Mouse (Mus musculus): ENCODE results near the gene Kitl. TPM values are rescaled to one million over a fixed set of nuclear protein-coding genes. Genes with fewer than 3 reads are reported as not detected.

Kitl gene
- polyA plus RNA-seq, 1 experiment from 2014 or later = 60.4 TPM

GRCm38 (mm10) chr10:100054006-100054405 is 38.6 kb downstream of the Kitl start:
- Histone ChIP-seq H3K9me3 (ENCODE audit: low read depth, low read length) (no peaks in the 10 kb centered on the region), H3K27ac (ENCODE audit: low read depth) (no peak overlapping the region), H3K4me3 (ENCODE audit: low read depth, low read length) (no peak overlapping the region), H3K36me3 (ENCODE audit: insufficient read depth) (no peaks in the 10 kb centered on the region), H3K27me3 (ENCODE audit: insufficient read depth, low read length) (no peaks in the 10 kb centered on the region), H3K9ac (no peak overlapping the region), H3K4me2 (no peak overlapping the region), H3K4me1 (ENCODE audit: insufficient read depth) (peaks cover 8% of the 10 kb centered on the region)
- no peak for TF ChIP-seq CTCF (IDR thresholded peaks at IDR 0.05; ENCODE audit: low read depth)
- peak; percentile 45; the same call in 1 of the 2 replicates for ATAC-seq (ENCODE audit: insufficient read depth)
- 57% methylated on average over 3 of the region's 3 CpGs for WGBS
- peak; percentile 92 for DNase-seq

DNA sequence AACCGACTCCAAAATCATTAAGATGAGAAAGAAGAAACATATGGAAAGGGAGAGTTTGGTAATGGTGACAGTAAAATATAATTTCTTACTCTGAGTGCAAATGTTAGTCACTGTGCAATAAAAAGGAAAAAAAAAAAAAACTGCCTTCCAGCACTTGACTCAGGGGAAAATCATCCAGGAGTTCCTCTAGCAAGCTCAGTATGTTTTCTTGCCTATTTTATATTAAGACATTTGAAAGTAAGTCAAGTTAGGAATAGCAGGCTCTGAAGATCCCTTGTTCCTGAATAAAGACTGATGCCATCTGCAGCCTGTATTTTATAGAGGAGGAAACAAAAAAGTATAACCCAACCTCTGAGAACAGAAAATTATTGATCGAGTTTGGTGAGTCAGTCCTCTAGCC is 39.7 kb downstream of the Kitl start:
- Histone ChIP-seq H3K4me2 (no peak overlapping the region), H3K4me1 (ENCODE audit: insufficient read depth) (peaks cover 3% of the 10 kb centered on the region; the same call in 1 of the 2 replicates), H3K36me3 (ENCODE audit: insufficient read depth) (no peaks in the 10 kb centered on the region), H3K27ac (ENCODE audit: low read depth) (no peak overlapping the region), H3K4me3 (ENCODE audit: low read depth, low read length) (no peak overlapping the region), H3K9me3 (ENCODE audit: low read depth, low read length) (no peaks in the 10 kb centered on the region), H3K9ac (no peak overlapping the region), H3K27me3 (ENCODE audit: insufficient read depth, low read length) (no peaks in the 10 kb centered on the region)
- WGBS = 84% methylated on average over 2 of the region's 2 CpGs
- DNase-seq (no peak), ATAC-seq (ENCODE audit: insufficient read depth) (no peak)
- no peak for TF ChIP-seq CTCF (IDR thresholded peaks at IDR 0.05; ENCODE audit: low read depth)

DNA sequence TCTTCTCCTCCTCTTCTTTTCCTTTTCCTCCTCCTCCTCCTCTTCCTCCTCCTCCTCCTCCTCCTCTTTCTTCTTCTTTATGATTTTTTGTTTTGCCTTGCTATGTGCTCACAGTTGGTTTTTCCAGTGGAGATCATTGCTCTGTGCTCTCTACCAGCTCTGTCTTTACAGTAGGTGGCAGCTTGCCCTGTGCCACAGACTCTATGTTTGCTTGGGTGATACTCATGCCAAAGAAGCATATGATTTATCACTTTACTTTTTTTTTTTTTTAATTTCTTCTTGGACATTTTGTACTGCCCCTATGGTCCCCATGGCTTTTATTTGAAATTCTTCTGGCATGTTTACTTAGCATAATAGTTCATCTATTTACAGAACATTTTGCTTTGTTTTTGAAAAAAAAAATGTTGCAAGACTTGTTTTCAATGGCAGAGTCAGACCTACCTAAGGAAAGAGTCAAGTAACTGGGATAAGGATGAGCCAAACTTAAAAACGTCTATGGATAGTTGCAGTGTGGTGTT is 41.7 kb downstream of the Kitl start:
- ATAC-seq (ENCODE audit: insufficient read depth) (no peak), DNase-seq (no peak)
- no peak for TF ChIP-seq CTCF (IDR thresholded peaks at IDR 0.05; ENCODE audit: low read depth)
- no peaks in the 10 kb centered on the region for H3K9me3 ChIP-seq (ENCODE audit: low read depth, low read length)
- no peak overlapping the region for H3K4me3 ChIP-seq (ENCODE audit: low read depth, low read length)
- no peak overlapping the region for H3K9ac ChIP-seq
- no peaks in the 10 kb centered on the region for H3K27me3 ChIP-seq (ENCODE audit: insufficient read depth, low read length)
- no peaks in the 10 kb centered on the region; the same call in 1 of the 2 replicates for H3K4me1 ChIP-seq (ENCODE audit: insufficient read depth)
- WGBS = 53% methylated on average over 1 of the region's 1 CpGs
- no peak overlapping the region for H3K27ac ChIP-seq (ENCODE audit: low read depth)
- no peak overlapping the region for H3K4me2 ChIP-seq
- H3K36me3 ChIP-seq (ENCODE audit: insufficient read depth) = no peaks in the 10 kb centered on the region

DNA sequence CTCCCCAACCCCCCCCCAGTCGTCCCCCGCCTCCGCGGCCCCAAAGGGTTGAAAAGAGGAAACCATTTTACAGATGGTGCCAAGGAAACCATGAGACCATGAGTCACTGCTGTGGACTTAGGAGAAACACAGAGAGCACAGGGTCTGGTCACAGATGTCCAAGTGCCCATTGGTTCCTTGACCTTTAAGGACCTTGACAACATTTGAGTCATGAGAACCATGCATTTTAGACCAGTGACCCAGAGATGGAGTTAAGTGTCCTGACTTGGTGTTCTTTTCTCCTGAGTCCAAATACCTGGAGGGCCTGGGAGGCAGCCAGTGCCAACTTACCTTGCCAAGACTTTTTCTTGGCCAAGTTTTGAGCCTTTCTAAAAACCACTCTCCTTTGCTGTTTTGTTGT is 43.9 kb downstream of the Kitl start:
- Histone ChIP-seq H3K4me1 (ENCODE audit: insufficient read depth) (no peaks in the 10 kb centered on the region; the same call in 1 of the 2 replicates), H3K9me3 (ENCODE audit: low read depth, low read length) (no peaks in the 10 kb centered on the region), H3K27me3 (ENCODE audit: insufficient read depth, low read length) (no peaks in the 10 kb centered on the region), H3K4me3 (ENCODE audit: low read depth, low read length) (no peak overlapping the region), H3K4me2 (no peak overlapping the region), H3K9ac (no peak overlapping the region), H3K36me3 (ENCODE audit: insufficient read depth) (no peaks in the 10 kb centered on the region), H3K27ac (ENCODE audit: low read depth) (no peak overlapping the region)
- DNase-seq (no peak), ATAC-seq (ENCODE audit: insufficient read depth) (no peak)
- TF ChIP-seq CTCF (IDR thresholded peaks at IDR 0.05; ENCODE audit: low read depth) = no peak
- 96% methylated on average over 4 of the region's 4 CpGs for WGBS

GRCm38 (mm10) chr10:100065529-100066301 is 50.3 kb downstream of the Kitl start:
- Histone ChIP-seq H3K4me3 (ENCODE audit: low read depth, low read length) (no peak overlapping the region), H3K4me1 (ENCODE audit: insufficient read depth) (0 out of 2 replicates have a peak, but pooled peaks cover 4% of the 10 kb centered on the region), H3K36me3 (ENCODE audit: insufficient read depth) (no peaks in the 10 kb centered on the region), H3K4me2 (no peak overlapping the region), H3K9me3 (ENCODE audit: low read depth, low read length) (no peaks in the 10 kb centered on the region), H3K27me3 (ENCODE audit: insufficient read depth, low read length) (no peaks in the 10 kb centered on the region), H3K27ac (ENCODE audit: low read depth) (no peak overlapping the region), H3K9ac (no peak overlapping the region)
- no peak for ATAC-seq (ENCODE audit: insufficient read depth)
- TF ChIP-seq CTCF (IDR thresholded peaks at IDR 0.05; ENCODE audit: low read depth) = no peak
- DNase-seq = no peak
- 56% methylated on average over 12 of the region's 12 CpGs for WGBS

GRCm38 (mm10) chr10:100066374-100066773 is 50.9 kb downstream of the Kitl start:
- no peak overlapping the region for H3K4me3 ChIP-seq (ENCODE audit: low read depth, low read length)
- H3K4me1 ChIP-seq (ENCODE audit: insufficient read depth) = 0 out of 2 replicates have a peak, but pooled peaks cover 4% of the 10 kb centered on the region
- no peak for TF ChIP-seq CTCF (IDR thresholded peaks at IDR 0.05; ENCODE audit: low read depth)
- no peak overlapping the region for H3K4me2 ChIP-seq
- DNase-seq (no peak), ATAC-seq (ENCODE audit: insufficient read depth) (no peak)
- H3K27ac ChIP-seq (ENCODE audit: low read depth) = no peak overlapping the region
- no peaks in the 10 kb centered on the region for H3K27me3 ChIP-seq (ENCODE audit: insufficient read depth, low read length)
- WGBS = 80% methylated on average over 7 of the region's 7 CpGs
- no peaks in the 10 kb centered on the region for H3K36me3 ChIP-seq (ENCODE audit: insufficient read depth)
- H3K9ac ChIP-seq = no peak overlapping the region
- H3K9me3 ChIP-seq (ENCODE audit: low read depth, low read length) = no peaks in the 10 kb centered on the region

DNA sequence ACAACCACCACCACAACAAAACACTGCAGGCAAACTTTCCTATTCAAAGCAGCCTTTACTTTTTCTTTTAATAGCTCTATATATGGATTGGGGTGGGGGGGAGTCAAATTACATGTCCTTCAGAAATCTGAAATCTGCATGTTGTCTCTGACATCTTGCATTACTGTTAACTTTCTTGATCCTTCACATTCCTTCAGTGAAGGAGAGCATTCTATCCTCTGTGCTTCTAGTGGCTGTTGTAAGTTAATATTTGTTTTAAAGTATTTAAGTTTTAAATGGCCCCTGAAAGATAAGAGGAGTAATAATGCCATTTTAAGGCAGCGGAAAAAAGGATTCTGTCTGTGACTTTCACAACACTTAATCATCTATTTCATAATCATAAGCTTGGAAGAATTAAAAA is 57.2 kb downstream of the Kitl start:
- WGBS = 13% methylated on average over 1 of the region's 1 CpGs

More for the DNA sequence above, 57.2 kb downstream of the Kitl start:
- Histone ChIP-seq H3K4me1 (ENCODE audit: insufficient read depth) (peaks cover 9% of the 10 kb centered on the region; the same call in 1 of the 2 replicates), H3K4me2 (no peak overlapping the region), H3K36me3 (ENCODE audit: insufficient read depth) (no peaks in the 10 kb centered on the region), H3K9me3 (ENCODE audit: low read depth, low read length) (no peaks in the 10 kb centered on the region), H3K4me3 (ENCODE audit: low read depth, low read length) (no peak overlapping the region), H3K9ac (no peak overlapping the region), H3K27me3 (ENCODE audit: insufficient read depth, low read length) (no peaks in the 10 kb centered on the region), H3K27ac (ENCODE audit: low read depth) (peak overlapping the region; percentile 68)
- ATAC-seq (ENCODE audit: insufficient read depth) (peak; percentile 87), DNase-seq (peak; percentile 78)
- no peak for TF ChIP-seq CTCF (IDR thresholded peaks at IDR 0.05; ENCODE audit: low read depth)

Data from lung, embryonic 14.5 days (tissue).